Mouse (Mus musculus) MEL (cell line): ENCODE results near the gene Cd274.

Source experiments
- CHD2 ChIP-seq: IDR thresholded peaks from 2 replicates; pipeline ENCODE4 v1.6.1; 2011; ENCODE audit warnings: low read length, improper control_type of control experiment
- CTCF ChIP-seq, 3 experiments: IDR thresholded peaks in 2 of 3; conservative IDR thresholded peaks in 1 of 3; 2 replicates each; pipeline ENCODE4 v1.5.1; 2011 to 2012; ENCODE audit warnings: low read length in 3 of 3, low read depth in 2 of 3, mild to moderate bottlenecking in 2 of 3, improper control_type of control experiment in 1 of 3, inconsistent platforms in 1 of 3, mixed read lengths in 1 of 3, moderate library complexity in 1 of 3; ENCODE audit not compliant: control insufficient read depth in 1 of 3, insufficient read depth in 1 of 3, poor library complexity in 1 of 3, severe bottlenecking in 1 of 3
- EP300 ChIP-seq, 2 experiments: IDR thresholded peaks; 2 replicates each; pipeline ENCODE4 v1.6.1; 2011; ENCODE audit warnings: improper control_type of control experiment in 2 of 2, low read length in 2 of 2, low read depth in 1 of 2, mild to moderate bottlenecking in 1 of 2
- MAX ChIP-seq: IDR thresholded peaks from 2 replicates; pipeline ENCODE4 v1.6.1; 2011; ENCODE audit warnings: low read length, improper control_type of control experiment
- MYC ChIP-seq: IDR thresholded peaks from 2 replicates; pipeline ENCODE4 v1.6.1; 2011; ENCODE audit warnings: low read depth, mild to moderate bottlenecking, low read length, improper control_type of control experiment, moderate library complexity
- NELFE ChIP-seq: IDR thresholded peaks from 2 replicates; pipeline ENCODE4 v1.6.1; 2011; ENCODE audit warnings: low read depth, low read length, improper control_type of control experiment
- POLR2AphosphoS2 ChIP-seq: IDR thresholded peaks from 2 replicates; pipeline ENCODE4 v1.6.1; 2011; ENCODE audit warnings: low read length, improper control_type of control experiment
- POLR2AphosphoS5 ChIP-seq: IDR thresholded peaks from 2 replicates; pipeline ENCODE4 v1.6.1; 2012; ENCODE audit warnings: low read depth, borderline replicate concordance, mild to moderate bottlenecking, inconsistent platforms, low read length, moderate library complexity, mixed read lengths
- ZC3H11A ChIP-seq: IDR thresholded peaks from 2 replicates; pipeline ENCODE4 v1.6.1; 2012; ENCODE audit warnings: low read depth, mild to moderate bottlenecking, inconsistent platforms, low read length, improper control_type of control experiment

- TF ChIP-seq POLR2AphosphoS5: no peak
- no peak for TF ChIP-seq CHD2
- TF ChIP-seq MYC: no peak
- no peak for TF ChIP-seq EP300 (IDR thresholded peaks at IDR 0.05; ENCODE audit: low read depth in 1 of 2, low read length in 2 of 2)
- TF ChIP-seq ZC3H11A: no peak
- no peak for TF ChIP-seq CTCF (IDR thresholded peaks at IDR 0.05 in 2 of 3, conservative IDR thresholded peaks at IDR 0.05 in 1 of 3; ENCODE audit: control insufficient read depth in 1 of 3, insufficient read depth in 1 of 3, low read depth in 2 of 3, low read length in 3 of 3, poor library complexity in 1 of 3, severe bottlenecking in 1 of 3)
- no peak for TF ChIP-seq NELFE
- no peak for TF ChIP-seq POLR2AphosphoS2
- no peak for TF ChIP-seq MAX
Observed at GRCm38 (mm10) chr19:29345636-29346035, 21.6 kb upstream of the Cd274 start.
